14 mouse cellular contexts compared by ENCODE assay signal in the genomic region with DNA sequence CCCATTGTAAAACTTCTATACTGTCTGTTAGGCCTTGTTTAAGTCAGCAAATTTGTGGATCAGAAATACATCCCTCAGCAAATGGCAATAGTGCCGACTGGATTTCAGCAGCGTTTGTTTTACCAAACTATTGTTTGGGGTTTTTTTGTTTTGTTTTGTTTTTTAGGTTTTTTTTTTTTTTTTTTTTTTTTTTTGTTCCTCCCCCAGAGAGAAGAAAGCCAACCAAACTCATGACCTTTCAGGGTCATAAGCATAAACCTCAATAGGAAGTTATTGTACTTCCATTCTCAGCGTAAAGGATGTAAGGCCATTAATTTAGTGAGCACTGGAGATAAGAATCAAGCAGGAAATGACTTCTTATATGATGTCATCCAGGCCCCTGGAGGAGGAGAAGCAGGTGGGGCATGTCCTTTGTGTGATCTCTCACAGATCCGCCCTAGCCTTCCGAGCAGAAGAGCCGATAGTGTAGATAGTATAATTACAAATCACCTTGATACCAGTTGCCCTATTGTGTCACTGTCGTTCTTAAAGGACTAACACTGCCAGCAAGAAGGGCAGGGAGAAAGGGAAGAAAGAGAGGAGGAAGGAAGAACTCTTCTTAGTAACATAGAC. TPM values are rescaled to one million over a fixed set of nuclear protein-coding genes. Genes with fewer than 3 reads are reported as not detected.
DNase-seq lines count a peak whose midpoint lies in the region; ATAC-seq and TF ChIP-seq lines count a peak whose summit lies in the region.
"Had no signal": no experiment of that assay in that cellular context is flagged by ENCODE, and none has a peak within 500 bp of the region (broad histone marks: within the 10 kb centered on the region; RNA-seq: fewer than 3 reads in every experiment).

No protein-coding gene starts in this region.

- TF ChIP-seq CTCF in kidney, adult 2 months (conservative IDR thresholded peaks at IDR 0.05; ENCODE audit: insufficient read depth, insufficient read length, low read depth, low read length): no peak
- TF ChIP-seq CTCF in C2C12 (IDR thresholded peaks at IDR 0.05; ENCODE audit: control insufficient read depth, insufficient read depth, insufficient read length): no peak

- no peak overlapping the region for H3K4me2 ChIP-seq in forebrain, embryonic 15.5 days (replicated peaks)
- H3K4me2 ChIP-seq: embryonic facial prominence, embryonic 15.5 days; heart, embryonic 11.5 days; hindbrain, embryonic 15.5 days; liver, embryonic 15.5 days had no signal

- H3K79me3 ChIP-seq in C2C12 (ENCODE audit: low read depth): no peaks in the 10 kb centered on the region

- no peak overlapping the region for H3K9ac ChIP-seq in forebrain, embryonic 15.5 days (replicated peaks)
- H3K9ac ChIP-seq: embryonic facial prominence, embryonic 15.5 days; hindbrain, embryonic 15.5 days; liver, embryonic 15.5 days had no signal

- H3K27me3 ChIP-seq in kidney, adult 2 months (replicated peaks; ENCODE audit: control insufficient read depth, insufficient read depth, low read length): no peaks in the 10 kb centered on the region
- no peaks in the 10 kb centered on the region for H3K27me3 ChIP-seq in C2C12 (ENCODE audit: control insufficient read depth, insufficient read depth, insufficient read length)
- H3K27me3 ChIP-seq in forebrain, embryonic 15.5 days: no peaks in the 10 kb centered on the region
- H3K27me3 ChIP-seq: embryonic facial prominence, embryonic 15.5 days; hindbrain, embryonic 15.5 days; liver, embryonic 15.5 days had no signal

- H3ac ChIP-seq in C2C12 (ENCODE audit: control insufficient read depth, insufficient read length, low read depth): no peak overlapping the region

- H3K79me2 ChIP-seq in C2C12 (ENCODE audit: control insufficient read depth, insufficient read depth): no peaks in the 10 kb centered on the region

- H3K27ac ChIP-seq in kidney, adult 2 months (ENCODE audit: insufficient read depth, low read depth, low read length): peak overlapping the region; percentile 90
- H3K27ac ChIP-seq in forebrain, embryonic 15.5 days (replicated peaks): no peak overlapping the region
- H3K27ac ChIP-seq: embryonic facial prominence, embryonic 15.5 days; hindbrain, embryonic 15.5 days; liver, embryonic 15.5 days had no signal

- H3K4me1 ChIP-seq in kidney, adult 2 months (ENCODE audit: control insufficient read depth, insufficient read depth, low read length): peaks cover 15% of the 10 kb centered on the region
- no peaks in the 10 kb centered on the region for H3K4me1 ChIP-seq in forebrain, embryonic 15.5 days
- H3K4me1 ChIP-seq: embryonic facial prominence, embryonic 15.5 days; hindbrain, embryonic 15.5 days; liver, embryonic 15.5 days had no signal

- peak; percentile 50 for DNase-seq in kidney, adult 2 months
- no peak for DNase-seq in kidney, postnatal 25 days
- DNase-seq in naive thymus-derived CD4-positive, alpha-beta T cell, adult 2 months (ENCODE audit: low read depth): peak; percentile 88
- DNase-seq in right cerebral cortex, postnatal 10 days (ENCODE audit: low spot score in 2 of 2): no peak
- DNase-seq in testis, postnatal 14 days (ENCODE audit: low spot score): no peak
- DNase-seq: adrenal gland, adult 2 months; cerebellum, adult 2 months had no signal

- H3K9me3 ChIP-seq in forebrain, embryonic 15.5 days: no peaks in the 10 kb centered on the region
- H3K9me3 ChIP-seq: embryonic facial prominence, embryonic 15.5 days; hindbrain, embryonic 15.5 days; liver, embryonic 15.5 days had no signal

- ATAC-seq in activated CD4-positive, CD25-positive, alpha-beta regulatory T cell, adult 4 months: peak; percentile 98
- no peak for ATAC-seq in forebrain, embryonic 15.5 days (replicated peaks)

- no peak overlapping the region for H3K4me3 ChIP-seq in kidney, adult 2 months (ENCODE audit: insufficient read depth, low read depth, low read length)
- H3K4me3 ChIP-seq in C2C12 (ENCODE audit: insufficient read depth, poor library complexity, severe bottlenecking): no peak overlapping the region
- H3K4me3 ChIP-seq in forebrain, embryonic 15.5 days: no peak overlapping the region
- H3K4me3 ChIP-seq: embryonic facial prominence, embryonic 15.5 days; hindbrain, embryonic 15.5 days; liver, embryonic 15.5 days had no signal

- WGBS in kidney, adult 2 months: 33% methylated on average over 7 of the region's 7 CpGs
- 69% methylated on average over 7 of the region's 7 CpGs for WGBS in forebrain, embryonic 15.5 days

- TF ChIP-seq POLR2A in kidney, adult 2 months (IDR thresholded peaks at IDR 0.05; ENCODE audit: low read depth, low read length): no peak

- H3K36me3 ChIP-seq in kidney, adult 2 months (ENCODE audit: control insufficient read depth, insufficient read depth, low read length): no peaks in the 10 kb centered on the region
- no peaks in the 10 kb centered on the region for H3K36me3 ChIP-seq in C2C12 (ENCODE audit: control insufficient read depth, insufficient read depth)
- no peaks in the 10 kb centered on the region for H3K36me3 ChIP-seq in forebrain, embryonic 15.5 days
- H3K36me3 ChIP-seq: embryonic facial prominence, embryonic 15.5 days; hindbrain, embryonic 15.5 days; liver, embryonic 15.5 days had no signal

TF ChIP-seq in C2C12, 6 proteins besides CTCF, POLR2A, EP300 and RAD21:
- TF ChIP-seq MYOD1 (IDR thresholded peaks at IDR 0.05; ENCODE audit: control insufficient read depth, insufficient read length, low read depth) (peak; percentile 69), MYOG (IDR thresholded peaks at IDR 0.05; ENCODE audit: control insufficient read depth, extremely low read depth, insufficient read length) (no peak)

RNA-seq across cellular contexts. Expression of a gene that starts 38.5 kb away (rescaled TPM):
- 22.1 and 22.9 TPM in 2 replicates for polyA plus RNA-seq in kidney, adult 2 months (2012; rRNA removed)
- polyA plus RNA-seq in C2C12 (2012; fragmentation: generic; extraction: Trizol): 28.6 TPM
- polyA plus RNA-seq in activated CD4-positive, CD25-positive, alpha-beta regulatory T cell, adult 4 months (2017; shearing (Covaris generic)): 10 to 100 TPM; 12.1 to 12.4 TPM
- polyA plus RNA-seq in forebrain, embryonic 15.5 days (2015; fragmentation: Nextera tagmentation; extraction: Ambion mirVana): 11.6 and 12.0 TPM in 2 replicates

Comparison
In these comparisons a context has a peak if more than half of its experiments do, and no peak if none do; other contexts are left out.
1. DNase-seq: peak in kidney, adult 2 months (single experiment) and naive thymus-derived CD4-positive, alpha-beta T cell, adult 2 months (single experiment); none in kidney, postnatal 25 days (0 of 2), right cerebral cortex, postnatal 10 days (0 of 2) and testis, postnatal 14 days (single experiment).